Mouse (Mus musculus) erythroblast, embryonic 14.5 days (primary cell): ENCODE results near the gene Tnxb.

Experiments used
- GATA1 ChIP-seq: IDR thresholded peaks from 2 replicates; pipeline ENCODE4 v1.6.1; 2012; ENCODE audit warnings: low read length, inconsistent platforms, mixed read lengths
- TAL1 ChIP-seq: IDR thresholded peaks from 3 replicates; pipeline ENCODE4 v1.6.1; 2012; ENCODE audit warnings: low read length, inconsistent platforms, mixed read lengths

- TF ChIP-seq TAL1 (no peak), GATA1 (no peak)
These were observed 24.4 kb upstream of the Tnxb start for GRCm38 (mm10) chr17:34645831-34646511.
